Mouse (Mus musculus): ENCODE measurements around the gene Mfn1. TPM values are rescaled to one million over a fixed set of nuclear protein-coding genes. Genes with fewer than 3 reads are reported as not detected.

Gene Mfn1
- 34.4 TPM for polyA plus RNA-seq (2015; fragmentation: Illumina TruSeq; extraction: RNeasy Lipid Tissue Mini Kit (QIAGEN cat#74804); ENCODE audit: insufficient read depth, low replicate concordance)

DNA sequence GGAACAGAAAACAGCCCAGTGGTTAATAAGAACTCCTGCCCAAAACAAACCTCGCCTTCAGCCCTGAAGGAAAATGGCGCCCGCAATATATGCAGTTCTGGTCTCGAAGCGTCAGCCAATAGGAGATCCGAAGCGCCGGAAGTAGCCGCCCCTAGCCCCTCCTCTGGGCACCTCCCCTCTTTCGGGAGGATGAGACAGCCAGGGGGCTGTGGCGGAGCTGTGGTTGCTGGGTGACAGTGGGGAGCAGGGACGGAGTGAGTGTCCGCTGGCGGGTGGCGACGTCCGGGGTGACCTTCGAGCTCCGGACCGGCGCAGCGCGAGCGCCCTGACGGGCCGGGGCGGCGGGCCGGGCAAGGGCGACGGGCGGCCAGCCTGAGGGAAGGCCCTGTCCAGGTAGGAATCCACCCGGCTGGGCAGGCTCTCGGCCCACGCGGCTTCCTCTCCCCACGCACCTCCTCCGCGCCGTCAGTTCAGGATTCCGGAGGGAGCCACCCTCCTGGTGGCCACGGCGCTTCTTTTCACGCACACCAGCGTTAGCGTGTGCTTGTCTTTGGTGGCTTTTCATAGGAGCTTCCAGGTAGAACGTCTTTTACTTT, at the start of gene Mfn1:
Gene Mfn1 (plus strand): TSS at position 163 of the 596 bp plus-strand sequence.

DNA sequence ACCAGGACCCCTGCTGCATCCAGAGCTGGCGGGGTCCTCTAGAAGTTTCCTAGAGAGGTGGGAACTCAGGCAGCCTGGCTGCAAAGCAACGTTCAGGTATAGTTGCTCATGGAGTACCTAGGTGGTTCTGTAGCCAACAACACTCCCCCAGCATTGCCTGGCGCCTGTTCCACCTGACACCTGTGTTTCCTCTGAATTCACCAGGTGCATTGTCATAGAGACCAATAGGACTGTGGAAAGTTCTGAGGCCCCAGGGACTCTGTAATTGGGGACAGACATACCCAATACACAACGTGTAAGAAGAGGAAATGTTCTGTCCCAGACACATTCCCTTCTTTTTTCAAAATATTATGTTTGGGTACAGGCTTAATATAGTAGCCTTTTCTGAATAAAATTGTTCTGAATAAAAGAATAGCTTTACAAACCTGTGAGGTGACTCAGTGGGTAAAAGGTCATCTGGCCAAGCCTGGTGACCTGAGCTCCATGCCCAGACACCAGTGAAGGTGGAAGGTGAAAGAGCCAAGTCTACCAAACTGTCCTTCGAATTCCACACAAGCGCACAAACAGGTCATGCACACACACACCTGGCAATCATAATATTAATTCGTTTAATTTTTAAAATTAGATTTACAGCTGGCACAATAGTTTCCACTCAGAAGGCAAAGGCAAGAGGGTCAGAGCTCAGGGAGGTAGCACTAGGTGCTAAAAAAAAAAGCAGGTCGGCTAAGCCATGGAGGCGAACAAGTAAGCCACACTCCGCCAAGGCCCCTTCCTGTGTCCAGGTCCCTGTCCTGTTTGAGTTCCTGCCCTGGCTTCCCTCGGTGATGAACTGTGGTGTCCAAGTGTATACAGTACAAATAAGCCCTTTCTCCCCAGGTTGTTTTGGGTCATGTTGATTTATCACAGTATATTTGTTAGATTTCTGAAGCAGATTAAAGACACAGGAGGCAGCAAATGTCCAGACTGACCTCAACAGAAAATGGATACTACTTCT, 36.9 kb upstream of the Mfn1 start, which contains the start of gene Kcnmb3:
Gene Kcnmb3 (minus strand): TSS at position 135 of the 994 bp plus-strand sequence.

DNA sequence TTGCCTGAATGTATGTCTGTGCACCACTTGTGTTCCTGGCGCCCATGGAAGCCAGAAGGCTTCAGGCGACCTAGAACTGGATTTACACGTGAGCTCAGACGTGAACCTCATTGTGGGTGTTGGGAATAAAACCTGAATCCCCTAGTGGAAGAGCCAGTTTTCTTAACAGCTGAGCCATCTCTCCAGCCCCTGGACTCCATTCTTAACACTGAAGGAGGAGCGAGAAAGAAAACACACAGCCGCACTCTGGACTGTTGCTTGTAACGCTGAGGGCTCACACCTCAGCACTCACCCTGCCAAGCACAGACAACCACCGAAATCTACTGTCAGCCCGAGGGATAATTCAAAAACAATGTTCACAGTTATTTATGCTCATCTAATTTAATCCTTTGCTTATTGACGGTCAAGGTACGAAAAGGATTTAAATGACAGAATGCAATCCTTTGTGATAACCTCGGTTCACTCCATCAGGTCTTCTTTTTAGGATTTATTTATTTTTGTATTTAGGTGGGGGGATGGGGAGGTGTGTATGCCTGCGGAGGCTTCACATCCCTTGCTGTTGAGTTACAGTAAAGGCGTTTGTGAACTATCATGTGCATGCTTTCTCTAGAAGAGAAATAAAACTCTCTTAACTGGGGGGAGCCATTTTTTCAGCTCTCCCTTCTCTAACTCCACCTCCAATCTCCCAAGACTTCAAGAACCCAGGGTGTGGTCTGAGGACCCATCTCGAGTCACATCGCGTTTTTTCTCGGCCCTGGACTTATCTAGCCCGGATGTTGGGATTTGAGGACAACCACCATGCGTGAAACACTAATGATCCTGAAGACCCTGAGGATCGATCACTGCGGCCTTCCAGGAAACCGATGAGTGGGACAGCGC, 19.5 kb upstream of the Mfn1 start, which contains the start of gene Zfp639:
Gene Zfp639 (plus strand): TSS at position 764 of the 879 bp plus-strand sequence.

DNA sequence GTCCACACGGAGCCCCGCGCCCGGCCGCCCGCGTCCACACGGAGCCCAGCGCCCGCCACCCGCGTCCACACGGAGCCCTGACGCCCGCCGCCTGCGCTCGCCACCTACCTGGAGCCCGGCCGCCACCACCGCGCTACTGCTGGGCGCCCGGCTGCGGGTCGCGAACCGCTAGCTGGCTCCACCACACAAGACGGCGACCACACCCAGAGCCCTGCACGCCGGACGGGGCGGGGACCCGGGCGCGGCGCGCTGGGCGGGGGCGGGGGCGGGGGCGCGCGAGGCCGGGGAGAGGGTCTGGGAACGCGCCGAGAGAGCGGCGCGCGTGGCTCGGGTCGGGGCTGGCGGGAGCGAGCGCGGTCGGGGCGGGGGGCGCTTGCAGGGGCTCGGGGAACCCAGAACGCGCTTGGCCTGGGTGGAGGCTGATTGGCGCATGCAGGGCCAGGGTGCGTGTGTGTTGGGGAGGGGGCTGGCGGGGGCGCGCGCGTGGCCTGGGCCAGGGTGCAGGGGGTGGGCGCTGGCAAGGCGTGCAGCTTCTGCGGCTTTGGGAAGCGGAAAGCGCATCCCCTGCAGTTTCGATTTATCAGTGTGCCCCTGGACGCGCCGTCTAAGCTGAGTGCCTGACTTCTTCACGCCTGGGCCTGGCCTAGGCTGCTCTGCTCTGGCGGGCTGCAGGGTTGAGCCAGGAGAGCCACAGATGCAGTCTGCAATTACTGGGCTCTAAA, 87.2 kb downstream of the Mfn1 start, which contains the start of gene Gnb4:
Gene Gnb4 (minus strand): TSS at position 255 of the 722 bp plus-strand sequence.

Other genes with a start within 250 kb of the Mfn1 start
- gene Zmat3, start 163.5 kb upstream of the Mfn1 start, polyA plus RNA-seq (2015; fragmentation: Illumina TruSeq; extraction: RNeasy Lipid Tissue Mini Kit (QIAGEN cat#74804); ENCODE audit: insufficient read depth, low replicate concordance) = 6.9 TPM
- 79.9 TPM for gene Pik3ca, start 131.8 kb upstream of the Mfn1 start, polyA plus RNA-seq (2015; fragmentation: Illumina TruSeq; extraction: RNeasy Lipid Tissue Mini Kit (QIAGEN cat#74804); ENCODE audit: insufficient read depth, low replicate concordance)
- gene Kcnmb3, start 37.2 kb upstream of the Mfn1 start, polyA plus RNA-seq (2015; fragmentation: Illumina TruSeq; extraction: RNeasy Lipid Tissue Mini Kit (QIAGEN cat#74804); ENCODE audit: insufficient read depth, low replicate concordance) = 0.22 TPM
- gene Zfp639, start 19.2 kb upstream of the Mfn1 start, polyA plus RNA-seq (2015; fragmentation: Illumina TruSeq; extraction: RNeasy Lipid Tissue Mini Kit (QIAGEN cat#74804); ENCODE audit: insufficient read depth, low replicate concordance) = 76.7 TPM
- gene Gnb4, start 87.1 kb downstream of the Mfn1 start, polyA plus RNA-seq (2015; fragmentation: Illumina TruSeq; extraction: RNeasy Lipid Tissue Mini Kit (QIAGEN cat#74804); ENCODE audit: insufficient read depth, low replicate concordance) = 16.8 TPM
- 62.2 TPM for gene Actl6a, start 176.8 kb downstream of the Mfn1 start, polyA plus RNA-seq (2015; fragmentation: Illumina TruSeq; extraction: RNeasy Lipid Tissue Mini Kit (QIAGEN cat#74804); ENCODE audit: insufficient read depth, low replicate concordance)
- gene Ndufb5, start 207.5 kb downstream of the Mfn1 start, polyA plus RNA-seq (2015; fragmentation: Illumina TruSeq; extraction: RNeasy Lipid Tissue Mini Kit (QIAGEN cat#74804); ENCODE audit: insufficient read depth, low replicate concordance) = 170 TPM
- gene Mrpl47, start 208.1 kb downstream of the Mfn1 start, polyA plus RNA-seq (2015; fragmentation: Illumina TruSeq; extraction: RNeasy Lipid Tissue Mini Kit (QIAGEN cat#74804); ENCODE audit: insufficient read depth, low replicate concordance) = 28.5 TPM